Mouse (Mus musculus) liver, embryonic 16.5 days (tissue): Measurements from ENCODE around the gene Cul9. TPM values are rescaled to one million over a fixed set of nuclear protein-coding genes. Genes with fewer than 3 reads are reported as not detected.

Experiments used
- ATAC-seq: fragments of 200-750 bp; cut with Nextera tagmentation; 2 replicates; pipeline ENCODE4 v1.8.0; 2017; ENCODE audit warnings: low read depth, mild to moderate bottlenecking, moderate number of reproducible peaks, moderate library complexity
- H3K27ac ChIP-seq: fragments of 300-500 bp; sonication (generic); 2 replicates; pipeline ENCODE4 v1.5.1; 2014; ENCODE audit warnings: mild to moderate bottlenecking, low read length
- H3K27me3 ChIP-seq: fragments of 300-500 bp; sonication (generic); 2 replicates; pipeline ENCODE4 v1.6.1; 2014; ENCODE audit warnings: low read depth, low read length, mixed read lengths; ENCODE audit not compliant: control insufficient read depth, insufficient read depth
- H3K36me3 ChIP-seq: fragments of 300-500 bp; sonication (generic); 2 replicates; pipeline ENCODE4 v1.6.1; 2014; ENCODE audit warnings: mild to moderate bottlenecking; ENCODE audit not compliant: control insufficient read depth, insufficient read depth
- H3K4me1 ChIP-seq: fragments of 300-500 bp; sonication (generic); 2 replicates; pipeline ENCODE4 v1.6.1; 2014; ENCODE audit warnings: low read depth, low read length, mixed read lengths; ENCODE audit not compliant: control insufficient read depth
- H3K4me2 ChIP-seq: fragments of 300-500 bp; sonication (generic); 2 replicates; pipeline ENCODE4 v1.6.1; 2014; ENCODE audit warnings: low read depth, low read length, mixed read lengths
- H3K4me3 ChIP-seq: fragments of 300-500 bp; sonication (generic); 2 replicates; pipeline ENCODE4 v1.5.1; 2014; ENCODE audit warnings: low read depth, mild to moderate bottlenecking, low read length
- H3K9ac ChIP-seq: fragments of 300-500 bp; sonication (generic); 2 replicates; pipeline ENCODE4 v1.6.1; 2014; ENCODE audit warnings: low read depth, low read length
- H3K9me3 ChIP-seq: fragments of 300-500 bp; sonication (generic); replicated peaks from 2 replicates; pipeline ENCODE4 v1.6.1; 2016; ENCODE audit warnings: low read length; ENCODE audit not compliant: control insufficient read depth
- WGBS: fragments of 180-500 bp; shearing (Covaris S2); extraction: QIAGEN DNeasy Blood & Tissue Kit; methylation state at CpG from one replicate; pipeline ENCODE4 v1.1.7; 2014; ENCODE audit not compliant: insufficient replicate concordance; 5-methylcytosine and 5-hydroxymethylcytosine counted together
- polyA plus RNA-seq: library from polyadenylated mRNA; unstranded; fragments of >200 nt; fragmentation: Nextera tagmentation; extraction: Ambion mirVana; gene quantifications from 2 replicates; pipeline ENCODE4 v1.2.1, GENCODE M21; 2015

The Cul9 gene
- 0.60 and 0.76 TPM in 2 replicates for polyA plus RNA-seq

DNA sequence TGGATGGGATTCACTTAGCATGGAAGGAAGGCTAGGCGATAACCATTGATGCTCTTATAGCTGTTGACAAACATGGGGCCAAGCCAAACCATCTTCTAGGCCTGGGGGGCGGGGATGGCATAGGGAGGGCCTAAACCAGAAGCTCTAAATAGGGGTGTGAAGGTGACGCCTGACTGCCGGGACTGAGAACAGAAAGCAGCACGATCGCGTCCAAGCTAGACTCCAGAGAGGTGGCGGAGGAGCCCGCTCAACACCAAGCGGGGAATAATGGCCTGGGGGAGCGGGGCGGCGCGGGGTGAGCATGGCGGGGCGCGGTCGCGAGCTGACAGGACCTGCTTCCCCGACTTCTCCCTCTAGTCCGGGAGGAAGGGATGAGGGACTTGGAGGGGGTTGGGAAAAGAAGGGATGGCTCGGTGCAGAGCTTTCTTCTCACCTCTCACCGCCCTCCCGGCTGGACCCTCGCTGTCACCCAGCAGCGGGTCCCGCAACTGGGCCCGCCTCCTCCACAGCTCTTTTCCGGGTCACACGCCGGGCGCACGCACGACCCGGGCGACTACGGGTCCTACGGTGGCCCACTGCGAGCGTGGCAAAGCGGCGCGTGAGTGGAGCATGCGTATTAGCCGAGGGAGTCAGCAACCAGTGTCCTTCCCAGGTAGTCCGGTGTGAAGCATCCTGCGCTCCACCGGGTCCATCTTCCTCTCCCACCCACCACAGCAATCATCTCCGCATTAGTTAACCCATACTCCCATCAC lies at the start of gene Cul9:
TSS of gene Cul9 (minus strand) at position 576 of the 752 bp plus-strand sequence.
- Histone ChIP-seq H3K4me2 (peak within 1 kb of the TSS; percentile 64), H3K36me3 (peaks cover 6% of the 10 kb centered on the region; the same call in 1 of the 2 replicates), H3K27me3 (peaks cover 22% of the 10 kb centered on the region), H3K4me3 (peak within 1 kb of the TSS; percentile 56), H3K4me1 (peaks cover 3% of the 10 kb centered on the region; the same call in 1 of the 2 replicates), H3K27ac (no peak within 1 kb of the TSS), H3K9me3 (no peaks in the 10 kb centered on the region), H3K9ac (peak within 1 kb of the TSS; percentile 44)
- ATAC-seq = peak; percentile 50; the same call in 1 of the 2 replicates
- 4% methylated on average over 47 of the region's 49 CpGs for WGBS

DNA sequence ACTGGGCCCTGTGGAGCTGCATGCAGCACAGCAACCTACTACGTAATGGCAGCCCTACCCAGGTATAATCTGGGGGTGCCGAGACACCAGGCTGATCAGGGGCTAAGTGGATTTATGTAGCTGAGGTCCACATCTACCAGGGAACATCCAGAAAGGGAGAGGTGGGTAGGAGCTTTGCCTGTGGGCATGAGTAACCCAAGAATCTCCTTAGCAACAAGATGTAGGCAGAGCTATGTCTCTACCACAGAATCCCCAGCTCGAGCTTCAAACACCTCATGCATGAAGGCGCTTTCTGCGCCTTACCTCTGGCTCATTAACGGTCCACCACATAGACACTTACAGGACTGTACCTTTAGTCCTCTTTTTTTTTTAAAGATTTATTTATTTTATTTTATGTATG lies 49.1 kb upstream of the Cul9 start:
- Histone ChIP-seq H3K9me3 (no peaks in the 10 kb centered on the region), H3K9ac (no peak overlapping the region), H3K36me3 (no peaks in the 10 kb centered on the region), H3K27ac (no peak overlapping the region), H3K4me1 (no peaks in the 10 kb centered on the region), H3K4me3 (no peak overlapping the region), H3K27me3 (no peaks in the 10 kb centered on the region), H3K4me2 (no peak overlapping the region)
- ATAC-seq = no peak
- WGBS = 74% methylated on average over 6 of the region's 6 CpGs

DNA sequence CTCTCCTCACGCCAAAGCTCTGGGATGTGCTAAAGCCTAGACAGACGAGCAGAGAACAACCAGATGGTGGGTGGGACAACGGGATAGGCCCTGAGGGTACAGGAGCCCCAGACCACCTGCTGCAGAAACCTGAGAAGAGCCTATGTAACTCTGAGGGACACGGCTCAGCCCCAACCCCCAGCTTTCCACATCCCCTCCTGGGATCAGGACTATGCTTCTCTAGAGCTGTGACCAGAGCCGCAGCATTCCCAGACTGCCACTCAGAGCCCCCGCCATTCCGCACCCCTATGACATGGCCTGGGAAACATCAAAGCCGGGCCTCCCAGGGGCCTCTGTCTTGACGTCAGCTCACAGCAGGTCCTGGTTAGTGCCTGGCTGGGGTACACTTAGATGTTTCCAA lies 48.4 kb upstream of the Cul9 start:
- H3K4me1 ChIP-seq = no peaks in the 10 kb centered on the region
- H3K9ac ChIP-seq = no peak overlapping the region
- H3K4me3 ChIP-seq = no peak overlapping the region
- ATAC-seq = no peak
- no peak overlapping the region for H3K27ac ChIP-seq
- no peaks in the 10 kb centered on the region for H3K36me3 ChIP-seq
- H3K9me3 ChIP-seq = no peaks in the 10 kb centered on the region
- no peak overlapping the region for H3K4me2 ChIP-seq
- WGBS = 56% methylated on average over 9 of the region's 9 CpGs
- H3K27me3 ChIP-seq = no peaks in the 10 kb centered on the region

DNA sequence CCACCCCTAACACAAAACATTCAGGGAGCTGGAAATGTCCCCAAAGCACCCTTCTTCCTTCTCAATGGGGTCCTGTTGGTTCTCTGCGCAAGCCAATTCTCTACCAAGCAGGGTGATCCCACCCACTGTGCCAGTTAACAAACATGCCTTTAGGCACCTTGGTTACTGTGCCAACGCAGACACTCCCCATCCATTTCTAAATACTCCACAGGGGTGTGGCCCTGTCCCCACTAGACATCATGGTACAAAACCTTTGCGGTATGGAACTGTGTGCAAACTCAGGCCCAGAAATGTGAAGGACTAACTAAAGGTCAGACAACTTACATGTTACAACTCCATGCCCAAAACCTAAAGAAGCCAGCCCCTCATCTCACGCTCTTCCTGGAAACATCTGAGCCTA lies 46.9 kb upstream of the Cul9 start:
- ATAC-seq = no peak

DNA sequence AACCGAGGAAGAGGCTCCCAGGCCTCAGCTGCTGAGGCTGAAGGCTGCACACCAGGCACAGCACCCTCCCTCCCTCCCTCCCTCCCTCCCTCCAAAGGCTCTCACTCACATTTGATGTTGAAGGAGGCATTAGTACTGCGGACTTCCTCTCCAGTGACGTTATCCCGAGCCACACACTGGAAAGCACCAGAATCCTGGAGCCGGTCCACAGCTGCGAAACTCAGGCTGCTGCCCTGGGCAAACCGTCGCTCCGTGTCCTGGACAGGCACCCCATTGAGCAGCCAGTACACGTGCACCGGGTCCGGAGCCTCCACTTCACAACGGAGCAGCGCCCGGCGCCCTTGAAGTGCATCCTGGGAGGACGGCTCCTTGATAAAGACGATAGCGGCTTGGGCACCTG lies 45.2 kb upstream of the Cul9 start:
- no peaks in the 10 kb centered on the region; the same call in 1 of the 2 replicates for H3K4me1 ChIP-seq
- WGBS = 78% methylated on average over 19 of the region's 19 CpGs
- ATAC-seq = no peak

More for the DNA sequence above, 46.9 kb upstream of the Cul9 start:
- Histone ChIP-seq H3K4me2 (no peak overlapping the region), H3K27ac (no peak overlapping the region), H3K36me3 (no peaks in the 10 kb centered on the region), H3K9ac (no peak overlapping the region), H3K27me3 (no peaks in the 10 kb centered on the region), H3K4me1 (no peaks in the 10 kb centered on the region; the same call in 1 of the 2 replicates), H3K4me3 (no peak overlapping the region), H3K9me3 (no peaks in the 10 kb centered on the region)
- 73% methylated on average over 4 of the region's 4 CpGs for WGBS

DNA sequence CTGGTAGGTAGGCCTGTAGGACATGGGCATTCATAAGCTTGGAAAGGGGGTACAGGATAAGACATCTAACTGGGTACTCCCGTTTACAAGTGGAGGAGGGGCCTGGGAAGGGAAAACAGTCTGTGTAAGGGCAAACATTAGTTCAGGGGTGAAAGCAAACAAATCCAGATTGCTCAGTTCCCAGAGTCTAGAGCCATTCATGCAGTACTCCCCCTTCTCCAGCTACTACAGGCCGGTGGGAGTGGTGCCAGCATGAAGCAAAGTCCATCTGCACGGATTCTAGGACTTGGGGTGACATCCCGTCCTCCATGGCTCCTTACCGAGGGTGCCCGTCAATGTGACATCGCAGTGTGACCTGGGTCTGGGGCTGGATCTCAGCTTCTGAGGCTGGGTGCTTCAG lies 44.3 kb upstream of the Cul9 start:
- Histone ChIP-seq H3K4me2 (peak overlapping the region; percentile 26), H3K36me3 (no peaks in the 10 kb centered on the region)
- WGBS = 56% methylated on average over 7 of the region's 7 CpGs

More for the DNA sequence above, 45.2 kb upstream of the Cul9 start:
- no peak overlapping the region for H3K9ac ChIP-seq
- H3K9me3 ChIP-seq = no peaks in the 10 kb centered on the region
- H3K27ac ChIP-seq = no peak overlapping the region
- H3K36me3 ChIP-seq = no peaks in the 10 kb centered on the region
- H3K27me3 ChIP-seq = no peaks in the 10 kb centered on the region
- H3K4me2 ChIP-seq = no peak overlapping the region
- H3K4me3 ChIP-seq = no peak overlapping the region

DNA sequence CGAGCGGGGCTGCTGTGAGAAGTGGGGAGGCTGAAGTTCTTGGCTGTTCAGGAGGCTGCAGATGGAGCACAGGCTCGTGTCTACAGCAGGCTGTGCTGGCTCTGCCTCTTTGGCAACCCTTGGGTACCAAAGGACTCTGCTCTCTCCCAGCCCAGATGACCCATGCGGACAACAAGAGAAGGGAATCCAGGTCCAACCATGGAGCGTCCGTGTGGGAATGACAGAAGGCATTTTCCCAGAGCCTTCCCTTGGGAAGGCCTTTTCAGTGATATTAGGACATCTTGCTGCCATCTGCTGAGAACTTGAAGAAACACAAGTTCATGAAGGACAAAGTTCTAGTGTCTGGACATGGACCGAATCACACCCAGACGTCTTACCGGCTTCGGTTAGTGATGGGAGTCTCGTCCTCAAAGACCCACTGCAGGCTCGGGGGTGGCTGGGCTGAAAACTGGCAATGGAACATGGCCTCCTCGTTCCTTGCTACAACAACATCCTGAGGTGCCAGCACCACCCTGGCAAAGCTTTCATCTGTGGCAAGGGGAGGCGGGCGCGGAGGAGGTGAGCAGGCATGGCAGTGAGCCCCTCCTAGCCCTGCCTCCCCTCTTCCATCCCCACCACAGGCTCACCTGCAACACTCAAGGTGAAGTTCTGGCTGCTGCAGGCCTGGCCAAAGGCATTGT lies 43.6 kb upstream of the Cul9 start:
- Histone ChIP-seq H3K9me3 (no peaks in the 10 kb centered on the region), H3K4me3 (0 out of 2 replicates have a peak overlapping the region, but pooled peaks have one; percentile 11), H3K4me1 (no peaks in the 10 kb centered on the region; the same call in 1 of the 2 replicates), H3K4me2 (peak overlapping the region; percentile 26), H3K27me3 (no peaks in the 10 kb centered on the region), H3K27ac (peak overlapping the region; percentile 62), H3K36me3 (no peaks in the 10 kb centered on the region), H3K9ac (no peak overlapping the region)
- 76% methylated on average over 16 of the region's 16 CpGs for WGBS
- no peak for ATAC-seq

More for the DNA sequence above, 44.3 kb upstream of the Cul9 start:
- ATAC-seq = peak; percentile 89
- H3K9me3 ChIP-seq = no peaks in the 10 kb centered on the region
- no peak overlapping the region for H3K9ac ChIP-seq
- no peaks in the 10 kb centered on the region; the same call in 1 of the 2 replicates for H3K4me1 ChIP-seq
- no peaks in the 10 kb centered on the region for H3K27me3 ChIP-seq
- peak overlapping the region; percentile 62 for H3K27ac ChIP-seq
- H3K4me3 ChIP-seq = 0 out of 2 replicates have a peak overlapping the region, but pooled peaks have one; percentile 11

DNA sequence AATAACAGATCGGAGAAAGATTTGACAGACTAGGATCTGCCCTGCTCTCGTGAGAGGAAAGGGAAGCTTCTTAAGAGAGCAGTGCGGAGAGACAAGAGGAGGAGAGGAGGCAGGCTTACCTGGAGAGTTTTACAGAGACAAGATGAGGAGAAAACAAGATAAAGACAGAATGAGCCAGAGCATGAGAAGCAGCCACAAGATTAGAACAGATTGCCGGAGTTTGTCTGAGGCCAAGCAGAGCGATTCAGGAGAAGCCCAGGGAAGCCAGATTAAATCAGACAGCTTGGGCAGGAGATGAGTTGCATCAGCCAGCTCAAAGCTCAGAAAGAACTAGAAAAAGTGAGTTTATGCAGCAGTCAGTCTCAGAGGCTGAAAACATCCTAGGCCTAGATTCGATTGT lies 42.7 kb upstream of the Cul9 start:
- Histone ChIP-seq H3K27ac (no peak overlapping the region), H3K4me3 (no peak overlapping the region), H3K9ac (no peak overlapping the region), H3K36me3 (no peaks in the 10 kb centered on the region), H3K9me3 (no peaks in the 10 kb centered on the region), H3K4me1 (no peaks in the 10 kb centered on the region; the same call in 1 of the 2 replicates), H3K27me3 (no peaks in the 10 kb centered on the region), H3K4me2 (no peak overlapping the region)
- ATAC-seq = no peak
- 62% methylated on average over 6 of the region's 6 CpGs for WGBS

DNA sequence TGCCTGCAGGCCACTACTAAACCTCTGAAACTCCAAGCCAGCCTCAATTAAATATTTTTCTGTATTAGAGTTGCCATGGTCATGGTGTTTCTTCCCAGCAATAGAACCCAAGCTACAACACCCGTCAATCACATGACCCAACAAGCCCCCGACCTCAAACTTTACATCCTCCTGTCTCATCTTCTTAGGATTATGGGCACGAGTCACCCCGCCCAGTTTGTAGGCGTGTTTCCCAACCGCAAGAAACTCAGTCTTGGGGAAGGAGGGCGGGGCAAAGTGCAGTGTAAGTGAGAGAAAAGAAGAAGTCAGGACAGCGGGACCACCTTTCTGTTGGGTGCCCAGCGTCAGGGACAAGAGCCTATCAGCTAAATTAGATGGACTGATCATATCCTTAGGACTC lies 42.0 kb upstream of the Cul9 start:
- Histone ChIP-seq H3K9ac (no peak overlapping the region), H3K4me1 (no peaks in the 10 kb centered on the region; the same call in 1 of the 2 replicates), H3K27ac (no peak overlapping the region), H3K27me3 (no peaks in the 10 kb centered on the region), H3K4me3 (no peak overlapping the region), H3K36me3 (no peaks in the 10 kb centered on the region), H3K4me2 (no peak overlapping the region), H3K9me3 (no peaks in the 10 kb centered on the region)
- WGBS = 22% methylated on average over 9 of the region's 9 CpGs
- ATAC-seq = no peak
